Mouse (Mus musculus): ENCODE measurements around the gene Eef1a2.
A peak's percentile ranks its signal among the peaks of the same experiment; 100 is the strongest.

Gene Eef1a2

GRCm38 (mm10) chr2:181133837-181134590 is 22.8 kb downstream of the Eef1a2 start:
- peak; percentile 52 for DNase-seq (ENCODE audit: low spot score)

GRCm38 (mm10) chr2:181130245-181130644 is 26.6 kb downstream of the Eef1a2 start:
- DNase-seq (ENCODE audit: low spot score), result no peak

GRCm38 (mm10) chr2:181128963-181129362 is 27.9 kb downstream of the Eef1a2 start:
- DNase-seq (ENCODE audit: low spot score), result peak; percentile 60

- no peak for DNase-seq (ENCODE audit: low spot score)
These were observed 29.0 kb downstream of the Eef1a2 start for GRCm38 (mm10) chr2:181127786-181128185.

GRCm38 (mm10) chr2:181125726-181126455 is 30.9 kb downstream of the Eef1a2 start:
- no peak for DNase-seq (ENCODE audit: low spot score)

GRCm38 (mm10) chr2:181122642-181123041 is 34.2 kb downstream of the Eef1a2 start:
- peak; percentile 46 for DNase-seq (ENCODE audit: low spot score)

GRCm38 (mm10) chr2:181120922-181121449 is 35.8 kb downstream of the Eef1a2 start:
- DNase-seq (ENCODE audit: low spot score), result no peak

- no peak for DNase-seq (ENCODE audit: low spot score)
These were observed 36.9 kb downstream of the Eef1a2 start for GRCm38 (mm10) chr2:181119952-181120351.

- DNase-seq (ENCODE audit: low spot score), result no peak
These were observed 40.4 kb downstream of the Eef1a2 start for GRCm38 (mm10) chr2:181116436-181116835.

- DNase-seq (ENCODE audit: low spot score), result no peak
These were observed 41.4 kb downstream of the Eef1a2 start for GRCm38 (mm10) chr2:181115367-181115766.

GRCm38 (mm10) chr2:181113762-181114361 is 43.0 kb downstream of the Eef1a2 start:
- DNase-seq (ENCODE audit: low spot score), result no peak

- peak; percentile 57 for DNase-seq (ENCODE audit: low spot score)
These were observed 45.1 kb downstream of the Eef1a2 start for GRCm38 (mm10) chr2:181111665-181112064.

GRCm38 (mm10) chr2:181104111-181104510 is 52.7 kb downstream of the Eef1a2 start:
- no peak for DNase-seq (ENCODE audit: low spot score)

GRCm38 (mm10) chr2:181102161-181102560 is 54.7 kb downstream of the Eef1a2 start:
- DNase-seq (ENCODE audit: low spot score), result no peak

- no peak for DNase-seq (ENCODE audit: low spot score)
These were observed 55.2 kb downstream of the Eef1a2 start for GRCm38 (mm10) chr2:181101626-181102025.

- no peak for DNase-seq (ENCODE audit: low spot score)
These were observed 56.7 kb downstream of the Eef1a2 start for GRCm38 (mm10) chr2:181100087-181100486.

Measured in MN1 (cell line).